Mouse (Mus musculus): Measurements from ENCODE around the gene Rab1b. TPM values are rescaled to one million over a fixed set of nuclear protein-coding genes. Genes with fewer than 3 reads are reported as not detected.
"Not testable (repeated sequence)": the region's sequence is repeated elsewhere in the genome, so short reads cannot be mapped to it uniquely, and the experiment has no call there.

Rab1b gene
- 100 to 1,000 TPM; 118 to 143 TPM for polyA plus RNA-seq (2017; shearing (Covaris generic))

GRCm38 (mm10) chr19:5106731-5107191 lies at the start of gene Rab1b:
Gene Rab1b, minus strand, starts transcription at chr19:5107072.
- ATAC-seq = peak; percentile 94

GRCm38 (mm10) chr19:5152261-5152660 lies 45.4 kb upstream of the Rab1b start:
- no peak for ATAC-seq

GRCm38 (mm10) chr19:5151741-5152140 lies 44.9 kb upstream of the Rab1b start:
- no peak for ATAC-seq

- ATAC-seq = no peak
Observed at GRCm38 (mm10) chr19:5151331-5151730, 44.5 kb upstream of the Rab1b start.

- ATAC-seq = no peak
Observed at GRCm38 (mm10) chr19:5150358-5150757, 43.5 kb upstream of the Rab1b start.

- ATAC-seq = not testable (repeated sequence)
Observed at GRCm38 (mm10) chr19:5149041-5149440, 42.2 kb upstream of the Rab1b start.

- no peak for ATAC-seq
Observed at GRCm38 (mm10) chr19:5139640-5140039, 32.8 kb upstream of the Rab1b start.

GRCm38 (mm10) chr19:5131237-5131636 lies 24.4 kb upstream of the Rab1b start:
- no peak for ATAC-seq

- no peak for ATAC-seq
Observed at GRCm38 (mm10) chr19:5129770-5130169, 22.9 kb upstream of the Rab1b start.

GRCm38 (mm10) chr19:5124055-5124614 lies 17.3 kb upstream of the Rab1b start:
- no peak for ATAC-seq

- no peak for ATAC-seq
Observed at GRCm38 (mm10) chr19:5123241-5123640, 16.4 kb upstream of the Rab1b start.

- no peak for ATAC-seq
Observed at GRCm38 (mm10) chr19:5122492-5122891, 15.6 kb upstream of the Rab1b start.

GRCm38 (mm10) chr19:5118384-5118698 lies 11.5 kb upstream of the Rab1b start, which contains the start of gene Klc2:
Gene Klc2, minus strand, starts transcription at chr19:5118560.
- no peak for ATAC-seq

GRCm38 (mm10) chr19:5117494-5118383 lies 10.9 kb upstream of the Rab1b start:
- ATAC-seq = peak; percentile 85

- ATAC-seq = no peak
Observed at GRCm38 (mm10) chr19:5113783-5114182, 6.9 kb upstream of the Rab1b start.

GRCm38 (mm10) chr19:5109659-5110453 lies 3.0 kb upstream of the Rab1b start:
- ATAC-seq = no peak

- ATAC-seq = no peak
Observed at GRCm38 (mm10) chr19:5108702-5109101, 1.8 kb upstream of the Rab1b start.

- no peak for ATAC-seq
Observed at GRCm38 (mm10) chr19:5108271-5108575, 1.4 kb upstream of the Rab1b start.

GRCm38 (mm10) chr19:5107556-5108270 lies 841 bp upstream of the Rab1b start:
- no peak for ATAC-seq

- ATAC-seq = no peak
Observed at GRCm38 (mm10) chr19:5106074-5106473, 798 bp downstream of the Rab1b start.

- ATAC-seq = peak; percentile 44
Observed at GRCm38 (mm10) chr19:5098363-5099143, 8.3 kb downstream of the Rab1b start, which contains the start of gene Cnih2. Gene Cnih2, minus strand, starts transcription at chr19:5098521.

All from activated CD4-positive, CD25-positive, alpha-beta regulatory T cell, adult 4 months (primary cell).